Mouse (Mus musculus): Measurements from ENCODE around the gene Ksr1. TPM values are rescaled to one million over a fixed set of nuclear protein-coding genes. Genes with fewer than 3 reads are reported as not detected.

Ksr1 gene
- total and polyA plus RNA-seq, 3 experiments, result 22.5 to 73.1 (median 61.2) TPM

DNA sequence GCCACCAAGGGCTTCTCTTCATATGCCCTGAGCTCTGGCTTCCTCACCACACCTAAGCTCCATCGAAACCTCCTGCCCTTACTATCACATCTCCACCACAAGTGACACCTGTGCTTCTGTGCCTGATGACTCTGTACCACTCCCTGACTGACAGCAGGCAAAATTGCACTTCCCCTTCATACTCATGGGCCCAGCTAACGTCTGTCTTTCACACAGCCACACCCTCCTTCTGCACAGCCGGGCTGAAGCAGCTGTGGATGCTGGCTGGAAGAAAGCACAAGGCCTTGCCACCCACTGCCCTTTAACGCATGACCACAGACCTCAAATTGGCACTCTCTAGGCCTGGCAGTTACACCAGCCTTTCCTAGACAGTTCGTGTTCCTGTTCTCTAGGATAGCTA, 6.5 kb upstream of the Ksr1 start (continued):
- TF ChIP-seq IRF4 (IDR thresholded peaks at IDR 0.05; ENCODE audit: low read depth, low read length), result 0 out of 2 replicates have a peak, but pooled peaks have one; percentile 22
- TF ChIP-seq POLR2AphosphoS2 (IDR thresholded peaks at IDR 0.05; ENCODE audit: low read depth, low read length), result no peak
- no peak for TF ChIP-seq ZKSCAN1 (IDR thresholded peaks at IDR 0.05; ENCODE audit: borderline replicate concordance, low read depth, low read length)
- TF ChIP-seq CHD2 (IDR thresholded peaks at IDR 0.05; ENCODE audit: low read length), result no peak
- peak; percentile 16 for TF ChIP-seq RAD21 (IDR thresholded peaks at IDR 0.05; ENCODE audit: low read depth, low read length)
- TF ChIP-seq MAX (IDR thresholded peaks at IDR 0.05; ENCODE audit: low read length), result peak; percentile 66

DNA sequence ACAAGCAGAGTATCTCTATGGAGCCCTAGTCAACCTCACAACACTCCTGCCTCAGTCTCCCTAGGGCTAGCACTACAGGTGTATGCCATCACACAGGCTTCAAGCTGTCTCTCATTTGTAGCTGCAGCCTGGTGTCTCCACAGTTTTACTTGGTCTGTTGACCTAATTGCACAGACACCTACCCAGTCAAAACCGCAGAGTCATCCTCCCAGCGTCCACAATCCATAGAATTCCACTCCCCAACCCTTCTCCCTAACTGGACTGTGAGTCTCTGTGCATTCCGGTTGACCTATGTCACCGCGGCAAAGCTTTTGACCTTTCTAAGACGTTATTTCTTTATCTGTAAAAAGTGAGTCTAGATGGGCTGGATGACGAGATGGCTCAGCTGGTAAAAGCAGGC, 5.7 kb upstream of the Ksr1 start:
- H3K4me1 ChIP-seq (ENCODE audit: control insufficient read depth in 1 of 2, insufficient read depth in 2 of 2), result peaks cover 13 to 31% of the 10 kb centered on the region in 2 experiments
- H3K27me3 ChIP-seq (replicated peaks), result peaks cover 7% of the 10 kb centered on the region
- no peak overlapping the region for H3K4me2 ChIP-seq (ENCODE audit: insufficient read depth, low read depth, poor library complexity, severe bottlenecking)
- H3K9me3 ChIP-seq (replicated peaks; ENCODE audit: low read length), result peaks cover 3% of the 10 kb centered on the region
- TF ChIP-seq USF1 (IDR thresholded peaks at IDR 0.05; ENCODE audit: low read depth, low read length), result no peak
- no peak for TF ChIP-seq ZKSCAN1 (IDR thresholded peaks at IDR 0.05; ENCODE audit: borderline replicate concordance, low read depth, low read length)
- no peak for TF ChIP-seq TCF12 (IDR thresholded peaks at IDR 0.05; ENCODE audit: low read depth, low read length)
- no peak for TF ChIP-seq MXI1 (IDR thresholded peaks at IDR 0.05; ENCODE audit: low read depth, low read length)
- no peak for TF ChIP-seq E2F4 (IDR thresholded peaks at IDR 0.05; ENCODE audit: insufficient replicate concordance, low read depth, low read length)
- TF ChIP-seq MAZ (IDR thresholded peaks at IDR 0.05; ENCODE audit: low read depth, low read length), result no peak
- TF ChIP-seq PAX5 (IDR thresholded peaks at IDR 0.05; ENCODE audit: low read length), result no peak
- TF ChIP-seq KAT2A (IDR thresholded peaks at IDR 0.05; ENCODE audit: insufficient replicate concordance, low read length), result no peak
- TF ChIP-seq RCOR1 (conservative IDR thresholded peaks at IDR 0.05; ENCODE audit: low read depth, low read length), result no peak
- TF ChIP-seq ETS1 (conservative IDR thresholded peaks at IDR 0.05; ENCODE audit: low read depth, low read length), result no peak
- TF ChIP-seq NRF1 (IDR thresholded peaks at IDR 0.05; ENCODE audit: low read depth, low read length), result no peak
- no peak for TF ChIP-seq RAD21 (IDR thresholded peaks at IDR 0.05; ENCODE audit: low read depth, low read length)
- no peak for TF ChIP-seq UBTF (IDR thresholded peaks at IDR 0.05; ENCODE audit: low read depth, low read length)
- no peak for DNase-seq (ENCODE audit: extremely low read depth)
- H3K27ac ChIP-seq (ENCODE audit: insufficient read depth, low read depth), result no peak overlapping the region
- in situ Hi-C loops (cut with MboI; ENCODE audit: low pct_ligation_motif_present, low pct_unique_long_range_greater_than_20kb, low sequenced_read_pairs), result no loop called here
- dilution Hi-C loops (cut with MboI; ENCODE audit: extremely low pct_ligation_motif_present, extremely low pct_unique_long_range_greater_than_20kb, low sequenced_read_pairs), result no loop called here
- no peaks in the 10 kb centered on the region for H3K79me2 ChIP-seq (replicated peaks; ENCODE audit: control insufficient read depth, extremely low read depth, insufficient read depth, poor library complexity, severe bottlenecking)
- no peak overlapping the region for H3K4me3 ChIP-seq (replicated peaks in 1 of 3; ENCODE audit: low read depth in 2 of 3, low read length in 2 of 3, poor library complexity in 1 of 3)
- H3K9ac ChIP-seq (ENCODE audit: insufficient read depth, low read depth), result no peak overlapping the region
- no peaks in the 10 kb centered on the region for H3K36me3 ChIP-seq (replicated peaks in 1 of 2; ENCODE audit: control insufficient read depth in 1 of 2, insufficient read depth in 1 of 2, low read length in 1 of 2)

DNA sequence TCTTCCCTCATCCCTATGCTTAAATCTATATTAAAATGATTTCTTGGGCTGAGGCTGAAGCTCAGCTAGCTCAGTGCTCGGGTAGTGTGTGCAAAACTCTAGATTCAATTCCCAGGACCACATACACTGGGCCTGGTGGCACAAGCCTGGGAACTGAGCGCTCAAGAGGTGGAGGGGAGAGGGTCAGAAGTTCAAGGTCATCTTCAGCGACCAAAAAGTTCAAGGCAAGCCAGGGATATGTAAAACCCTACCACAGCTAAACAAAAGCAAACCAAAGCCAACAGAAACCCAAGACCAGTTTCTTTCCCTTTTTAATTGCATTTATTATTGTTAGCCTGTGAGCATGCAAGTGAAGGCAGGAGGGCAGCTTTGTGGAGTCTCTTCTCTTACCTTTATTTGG, 4.1 kb upstream of the Ksr1 start:
- peaks cover 3% of the 10 kb centered on the region for H3K9me3 ChIP-seq (replicated peaks; ENCODE audit: low read length)
- peaks cover 7% of the 10 kb centered on the region for H3K27me3 ChIP-seq (replicated peaks)
- H3K79me2 ChIP-seq (replicated peaks; ENCODE audit: control insufficient read depth, extremely low read depth, insufficient read depth, poor library complexity, severe bottlenecking), result peaks cover 9% of the 10 kb centered on the region
- H3K9ac ChIP-seq (ENCODE audit: insufficient read depth, low read depth), result no peak overlapping the region
- no peak for TF ChIP-seq USF2 (conservative IDR thresholded peaks at IDR 0.05; ENCODE audit: low read depth, low read length)
- TF ChIP-seq ELF1 (IDR thresholded peaks at IDR 0.05; ENCODE audit: low read depth, low read length), result no peak
- no peak for TF ChIP-seq NRF1 (IDR thresholded peaks at IDR 0.05; ENCODE audit: low read depth, low read length)
- no peak for TF ChIP-seq NELFE (IDR thresholded peaks at IDR 0.05; ENCODE audit: low read depth, low read length)
- no peak for TF ChIP-seq HCFC1 (IDR thresholded peaks at IDR 0.05; ENCODE audit: low read depth, low read length)
- no peak for TF ChIP-seq EP300 (IDR thresholded peaks at IDR 0.05; ENCODE audit: low read length)
- no peak for TF ChIP-seq CTCF (conservative IDR thresholded peaks at IDR 0.05 in 1 of 2, IDR thresholded peaks at IDR 0.05 in 1 of 2; ENCODE audit: low read depth in 2 of 2, low read length in 2 of 2)
- no peak for TF ChIP-seq UBTF (IDR thresholded peaks at IDR 0.05; ENCODE audit: low read depth, low read length)
- no peak for TF ChIP-seq ZMIZ1 (IDR thresholded peaks at IDR 0.05; ENCODE audit: low read depth, low read length)
- no peak for TF ChIP-seq RCOR1 (conservative IDR thresholded peaks at IDR 0.05; ENCODE audit: low read depth, low read length)
- TF ChIP-seq SMC3 (IDR thresholded peaks at IDR 0.05; ENCODE audit: low read depth, low read length), result no peak
- no peak for TF ChIP-seq POLR2AphosphoS2 (IDR thresholded peaks at IDR 0.05; ENCODE audit: low read depth, low read length)
- no peak for TF ChIP-seq MAX (IDR thresholded peaks at IDR 0.05; ENCODE audit: low read length)
- TF ChIP-seq E2F4 (IDR thresholded peaks at IDR 0.05; ENCODE audit: insufficient replicate concordance, low read depth, low read length), result no peak
- no peak for TF ChIP-seq USF1 (IDR thresholded peaks at IDR 0.05; ENCODE audit: low read depth, low read length)
- no peak for TF ChIP-seq POLR2A (IDR thresholded peaks at IDR 0.05; ENCODE audit: low read depth, low read length)
- TF ChIP-seq ETS1 (conservative IDR thresholded peaks at IDR 0.05; ENCODE audit: low read depth, low read length), result no peak
- no peak for TF ChIP-seq MAFK (IDR thresholded peaks at IDR 0.05; ENCODE audit: insufficient replicate concordance, low read length)
- no peak for TF ChIP-seq JUND (conservative IDR thresholded peaks at IDR 0.05; ENCODE audit: low read depth, low read length)
- no peak for TF ChIP-seq JUN (IDR thresholded peaks at IDR 0.05; ENCODE audit: insufficient read depth, low read depth, low read length)
- no peak overlapping the region for H3K4me2 ChIP-seq (ENCODE audit: insufficient read depth, low read depth, poor library complexity, severe bottlenecking)
- H3K4me3 ChIP-seq (replicated peaks in 1 of 3; ENCODE audit: low read depth in 2 of 3, low read length in 2 of 3, poor library complexity in 1 of 3), result no peak overlapping the region
- H3K4me1 ChIP-seq (ENCODE audit: control insufficient read depth in 1 of 2, insufficient read depth in 2 of 2), result peaks cover 13 to 36% of the 10 kb centered on the region in 2 experiments
- H3K27ac ChIP-seq (ENCODE audit: insufficient read depth, low read depth), result no peak overlapping the region
- DNase-seq (ENCODE audit: extremely low read depth), result no peak
- dilution Hi-C loops (cut with MboI; ENCODE audit: extremely low pct_ligation_motif_present, extremely low pct_unique_long_range_greater_than_20kb, low sequenced_read_pairs) (no loop called here), in situ Hi-C loops (cut with MboI; ENCODE audit: low pct_ligation_motif_present, low pct_unique_long_range_greater_than_20kb, low sequenced_read_pairs) (no loop called here)
- no peaks in the 10 kb centered on the region for H3K36me3 ChIP-seq (replicated peaks in 1 of 2; ENCODE audit: control insufficient read depth in 1 of 2, insufficient read depth in 1 of 2, low read length in 1 of 2)
